Mouse (Mus musculus) kidney, postnatal 4 days (tissue): ENCODE measurements around the gene Rbm3.

Experiments
- DNase-seq, 2 experiments: peaks; one replicate each; pipeline ENCODE4 v3.0.0; 2021; ENCODE audit warnings: mixed read lengths in 2 of 2

The Rbm3 gene

DNA sequence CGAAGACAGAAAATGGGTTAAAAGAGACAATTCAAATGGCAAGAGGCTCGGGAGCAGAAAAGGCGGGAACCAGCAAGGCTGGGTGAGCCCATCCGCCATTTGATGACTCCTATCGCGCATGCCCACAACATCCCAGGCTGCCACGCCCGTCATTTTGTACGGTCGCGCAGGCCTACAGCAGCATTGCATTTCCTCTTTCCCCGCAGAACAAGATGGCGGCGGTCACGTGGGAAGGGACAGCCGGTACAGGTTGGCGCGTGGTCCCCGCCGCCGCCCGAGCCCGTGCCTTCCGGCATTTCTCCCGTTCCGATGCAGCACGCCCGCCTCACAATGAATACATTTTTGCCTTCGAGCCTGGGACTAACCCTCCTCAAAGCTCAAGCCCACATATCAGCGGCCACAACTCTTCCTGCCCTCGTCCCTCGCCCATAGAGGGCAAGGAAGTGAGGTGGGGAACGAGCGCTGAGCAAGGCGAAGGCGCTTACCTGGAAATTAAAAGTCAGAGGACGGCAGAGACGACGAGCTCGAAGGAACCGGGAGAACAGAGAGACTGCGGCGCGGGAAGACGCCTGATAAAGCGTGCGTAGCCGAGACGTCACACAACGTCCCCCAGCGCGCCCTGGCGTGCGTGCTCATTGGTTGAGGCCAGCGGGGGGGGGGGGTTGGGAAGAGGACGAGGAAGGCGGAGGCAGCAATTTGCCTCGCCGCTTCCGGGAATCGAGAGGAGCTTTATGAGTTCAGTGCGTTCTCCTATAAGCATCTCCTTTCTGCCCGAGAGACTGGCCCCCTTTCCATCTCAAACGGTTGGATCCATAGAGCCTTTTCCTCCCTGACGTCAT lies at the start of gene Rbm3:
Gene Rbm3, minus strand, starts transcription at position 728 of the 839 bp plus-strand sequence.
- peak; percentile 87 to 93 for DNase-seq

DNA sequence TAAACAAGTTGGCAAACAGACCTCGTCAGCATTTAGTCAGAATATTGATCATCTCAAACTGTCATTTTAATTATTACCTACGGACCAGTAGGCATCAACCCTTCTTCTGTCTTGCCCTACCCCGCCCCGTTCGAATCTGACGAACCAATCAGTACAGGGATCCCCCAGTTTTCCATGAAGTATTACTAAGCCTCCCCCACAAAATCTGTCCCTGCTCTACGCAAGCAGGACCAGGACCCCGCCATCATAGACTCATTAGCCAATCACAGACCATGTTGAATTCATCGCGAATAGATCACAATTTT lies 47.7 kb upstream of the Rbm3 start, which contains the start of gene Ebp:
Gene Ebp, minus strand, starts transcription at position 94 of the 305 bp plus-strand sequence.
- no peak for DNase-seq

DNA sequence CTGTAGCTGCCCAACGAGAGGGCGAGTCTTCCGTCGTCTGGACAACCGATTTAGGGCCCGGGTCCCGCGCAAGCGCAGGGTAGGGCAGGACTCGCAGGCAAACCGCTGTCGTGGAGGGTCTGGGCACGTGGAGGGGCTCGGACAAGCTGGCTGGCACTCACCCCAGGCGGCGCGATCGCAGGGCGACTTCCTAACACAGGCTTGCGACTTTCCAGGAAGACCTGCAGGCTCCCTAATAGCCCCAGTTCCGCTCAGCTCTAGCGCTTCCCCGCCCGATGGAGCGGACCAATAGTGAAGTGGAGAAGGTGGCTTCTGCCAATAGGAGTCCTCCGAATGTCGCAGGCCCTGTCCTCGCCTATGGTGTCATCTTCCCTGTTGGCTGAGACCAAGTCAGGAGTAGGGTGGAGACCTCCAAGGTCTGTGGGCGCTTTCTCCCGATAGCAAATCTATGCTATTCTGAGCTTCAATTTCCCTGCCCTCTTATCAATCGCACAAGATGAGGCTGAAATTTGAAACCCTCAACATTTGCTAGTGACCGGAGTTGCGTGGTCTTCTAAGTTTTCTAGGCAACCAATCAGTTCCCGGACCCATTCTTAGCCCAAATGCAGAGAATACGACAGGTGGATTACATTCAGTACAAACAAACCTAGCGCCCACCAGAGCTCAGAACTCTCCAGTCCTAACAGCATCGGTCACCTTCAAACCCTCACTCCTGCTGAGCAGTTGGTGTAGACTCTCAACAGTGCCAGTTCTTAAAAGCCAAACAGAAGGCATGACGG lies 47.1 kb upstream of the Rbm3 start:
- DNase-seq, result peak; percentile 77 to 86

DNA sequence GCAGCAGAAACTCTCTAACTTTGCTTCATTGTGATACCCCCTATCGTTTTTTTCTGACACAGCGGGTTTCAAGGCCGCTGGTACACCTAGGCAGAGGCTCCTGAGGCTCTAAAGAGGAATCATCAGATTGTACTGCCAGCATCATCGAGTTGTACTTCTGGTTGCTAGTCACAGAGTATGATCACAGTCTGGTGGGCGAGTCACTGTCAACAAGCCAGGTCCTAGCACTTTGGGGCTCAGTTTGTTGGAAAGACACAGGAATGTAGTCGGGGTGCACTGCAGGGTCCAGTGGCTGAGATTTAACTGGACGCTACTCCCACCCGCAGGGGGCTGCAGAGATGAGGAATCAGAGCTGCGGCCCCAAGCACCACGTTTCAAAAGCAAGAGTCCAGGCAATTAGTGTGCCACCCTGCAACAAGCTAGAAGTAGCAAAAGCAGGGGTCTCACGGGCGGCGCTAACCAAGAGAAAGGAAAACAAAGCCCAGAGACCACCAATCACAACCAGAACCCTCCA lies 46.5 kb upstream of the Rbm3 start:
- DNase-seq, result peak in 1 of 2 experiments; percentile 35

DNA sequence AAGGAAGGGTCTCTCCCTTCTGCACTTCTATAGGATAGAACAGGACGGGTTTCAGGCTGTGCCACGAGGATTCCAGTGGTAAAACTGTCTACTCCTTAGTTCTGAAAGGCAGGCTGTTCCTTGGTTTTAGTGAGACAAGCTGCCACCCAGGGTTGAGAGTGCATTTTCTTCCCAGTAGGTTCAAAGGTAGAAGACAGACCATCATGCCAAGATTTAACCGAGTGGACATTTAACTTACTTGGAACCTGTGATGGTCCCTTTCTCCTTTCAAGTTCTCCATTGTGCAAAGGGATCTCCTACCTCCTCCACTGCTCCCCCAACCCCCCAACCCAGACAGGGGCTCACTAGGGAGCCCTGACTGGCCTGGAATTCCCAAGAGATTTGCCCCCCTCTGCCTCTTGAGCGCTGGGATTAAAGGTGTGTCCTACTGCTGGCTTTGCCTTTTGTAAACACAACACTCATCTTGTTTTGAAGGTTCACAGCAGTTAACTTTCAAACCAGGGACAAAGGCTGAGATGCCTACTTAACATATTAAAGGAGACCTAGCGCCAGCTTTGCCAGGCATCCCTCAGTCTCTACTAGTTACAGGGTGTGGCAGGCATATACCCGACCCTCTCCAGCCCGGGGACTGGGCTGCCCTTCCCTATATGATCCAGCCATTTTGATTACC lies 37.3 kb upstream of the Rbm3 start:
- no peak for DNase-seq

DNA sequence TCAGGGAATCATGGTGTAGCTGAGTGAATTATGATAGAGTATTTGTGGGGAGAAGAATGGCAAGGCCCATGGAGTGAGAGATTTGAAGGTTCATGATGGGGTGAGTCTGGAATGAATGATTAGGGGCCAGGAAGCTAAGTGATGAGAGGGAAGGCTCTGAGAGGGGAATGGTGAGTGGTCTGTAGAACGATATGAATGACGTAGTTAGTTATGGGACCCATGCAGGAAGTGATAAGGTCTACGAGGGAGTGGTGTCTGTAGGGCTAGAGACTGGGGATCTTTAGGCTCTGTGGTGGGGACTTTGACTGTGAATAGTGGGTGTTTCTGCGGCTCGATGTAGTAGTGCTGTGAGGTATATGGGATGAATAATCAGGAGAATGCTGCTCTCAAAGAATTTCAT lies 34.0 kb upstream of the Rbm3 start:
- no peak for DNase-seq

DNA sequence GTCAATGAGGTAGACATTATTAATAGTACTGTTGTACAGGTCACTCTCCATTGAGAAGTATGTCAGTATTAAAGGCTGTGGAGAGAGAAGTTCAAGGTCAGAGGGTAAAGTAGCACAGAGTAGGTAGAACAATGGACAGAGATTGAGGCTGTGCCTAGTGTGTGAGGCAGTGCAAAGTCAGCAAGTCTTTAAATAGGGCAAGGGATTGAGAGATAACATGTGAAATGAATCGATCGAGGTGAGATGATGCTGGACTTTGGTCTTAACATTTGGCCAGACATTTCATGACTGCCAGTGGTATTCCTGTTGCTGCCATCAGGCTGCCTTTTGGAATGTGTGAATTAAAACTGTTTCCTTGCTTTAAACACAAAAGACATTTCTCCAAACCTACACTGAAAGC lies 33.2 kb upstream of the Rbm3 start:
- no peak for DNase-seq

DNA sequence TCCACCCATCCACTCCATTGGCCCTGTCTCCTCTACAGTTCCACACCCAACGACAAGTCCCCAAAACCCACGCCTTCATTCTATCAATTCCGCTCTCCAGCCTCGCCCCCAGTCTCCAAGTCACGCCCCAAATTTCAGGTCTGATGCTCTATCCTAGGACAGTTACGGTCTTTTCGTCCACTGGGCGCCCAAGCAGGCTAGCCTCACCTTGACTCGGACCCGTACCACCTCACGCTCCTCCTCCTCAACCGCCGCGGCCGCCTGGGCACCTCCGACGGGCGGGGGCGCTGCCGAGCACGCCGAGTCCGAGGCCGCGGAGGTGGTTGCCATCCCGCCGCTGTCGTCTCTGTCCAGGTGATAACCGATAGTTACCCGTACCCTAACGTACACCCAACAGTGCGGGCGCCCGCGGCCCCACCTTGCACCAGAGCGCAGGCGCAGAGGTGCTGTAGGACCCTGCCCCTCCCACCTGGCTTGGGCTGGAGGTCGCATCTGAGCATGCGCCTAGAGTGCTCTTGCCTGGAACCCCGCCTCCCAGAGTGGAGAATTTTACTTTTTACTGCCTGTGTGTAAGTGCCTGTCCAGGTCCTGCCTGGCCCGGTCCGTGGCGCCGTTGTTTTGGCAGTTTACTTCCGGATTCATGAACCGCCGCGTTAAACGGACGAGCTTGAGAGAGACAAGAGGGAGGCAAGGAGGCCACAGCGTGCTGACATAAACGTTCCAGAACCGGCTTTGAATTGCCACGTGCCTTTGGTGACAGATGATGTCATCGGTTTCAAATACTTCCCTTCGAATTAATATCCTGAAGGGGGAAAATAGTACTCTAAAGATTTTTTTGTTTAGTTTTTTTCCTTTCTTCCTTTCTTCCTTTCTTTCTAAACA lies 30.1 kb upstream of the Rbm3 start, which contains the start of gene Tbc1d25:
Gene Tbc1d25, minus strand, starts transcription at position 678 of the 882 bp plus-strand sequence.
- peak; percentile 85 to 92 for DNase-seq

DNA sequence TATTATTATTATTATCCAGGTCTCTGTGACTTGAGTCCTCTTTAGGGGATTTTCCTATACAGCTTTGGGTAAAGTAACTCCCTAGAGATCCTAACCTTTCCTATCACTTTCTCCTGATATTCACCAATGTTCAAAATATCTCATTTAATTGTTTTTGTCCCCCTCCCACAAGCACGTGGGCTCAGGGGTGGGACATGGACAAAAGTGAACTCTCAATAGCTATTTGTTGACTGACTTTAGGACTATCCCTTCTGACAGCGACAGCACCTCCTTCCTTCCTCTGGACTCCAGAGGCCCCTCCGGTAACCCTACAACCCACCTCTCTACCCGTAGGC lies 29.5 kb upstream of the Rbm3 start:
- DNase-seq, result no peak

DNA sequence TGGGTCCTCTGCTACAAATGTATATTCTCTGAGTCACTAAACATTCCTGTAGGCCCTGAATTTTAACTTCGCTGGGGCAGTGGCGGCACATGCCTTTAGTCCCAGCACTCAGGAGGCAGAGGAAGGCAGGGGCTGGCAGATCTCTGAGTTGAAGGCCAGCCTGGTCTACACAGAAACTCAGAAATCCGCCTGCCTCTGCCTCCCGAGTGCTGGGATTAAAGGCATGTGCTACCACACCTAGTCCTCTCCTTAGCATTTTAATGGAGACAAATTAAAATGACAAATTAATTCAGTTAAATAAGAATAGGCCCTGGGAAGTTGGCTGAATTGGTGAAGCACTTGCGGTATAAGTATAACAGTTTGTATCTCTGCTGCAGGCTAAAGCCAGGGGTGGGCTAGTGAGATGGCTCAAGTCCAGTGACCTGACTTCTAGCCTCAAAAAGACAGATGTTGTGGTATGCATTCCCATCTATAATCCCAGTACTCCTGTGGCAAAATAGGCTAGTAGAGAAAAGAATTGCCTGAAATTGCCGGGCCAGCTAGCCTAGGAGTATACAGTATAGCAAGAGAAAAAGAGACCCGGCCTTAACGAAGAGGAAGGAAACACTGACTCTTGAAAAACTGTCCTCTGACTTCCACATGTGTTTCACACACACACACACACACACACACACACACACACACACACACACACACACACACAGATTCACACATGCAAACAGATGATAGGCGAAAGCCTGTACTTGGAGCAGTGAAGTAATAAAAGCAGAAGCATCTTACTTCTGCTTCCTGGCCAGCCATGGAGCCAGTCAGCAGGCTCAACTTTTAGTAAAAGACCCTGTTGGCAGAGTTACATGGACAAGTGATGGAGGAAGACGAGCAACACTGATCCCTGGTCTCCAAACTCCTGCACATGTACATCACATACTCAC lies 22.3 kb upstream of the Rbm3 start:
- no peak for DNase-seq

DNA sequence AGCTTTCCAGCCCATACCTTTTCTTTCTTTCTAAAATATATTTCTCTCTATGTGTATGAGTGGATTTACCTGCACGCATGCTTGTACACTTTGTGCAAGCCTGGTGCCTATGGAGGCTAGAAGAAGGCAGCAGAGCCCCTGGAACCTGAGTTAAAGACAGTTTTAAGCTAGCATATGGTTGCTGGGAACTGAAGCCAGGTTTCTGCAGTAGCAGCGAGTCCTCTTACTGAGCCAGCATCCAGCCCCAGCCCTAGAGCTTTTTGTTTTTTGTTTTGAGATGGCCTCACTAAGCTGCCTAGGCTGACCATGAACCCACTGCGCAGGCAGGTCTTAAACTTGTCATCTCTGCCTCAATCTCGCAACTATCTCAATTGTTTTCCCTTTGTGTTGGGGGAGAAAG lies 18.8 kb upstream of the Rbm3 start:
- no peak for DNase-seq

DNA sequence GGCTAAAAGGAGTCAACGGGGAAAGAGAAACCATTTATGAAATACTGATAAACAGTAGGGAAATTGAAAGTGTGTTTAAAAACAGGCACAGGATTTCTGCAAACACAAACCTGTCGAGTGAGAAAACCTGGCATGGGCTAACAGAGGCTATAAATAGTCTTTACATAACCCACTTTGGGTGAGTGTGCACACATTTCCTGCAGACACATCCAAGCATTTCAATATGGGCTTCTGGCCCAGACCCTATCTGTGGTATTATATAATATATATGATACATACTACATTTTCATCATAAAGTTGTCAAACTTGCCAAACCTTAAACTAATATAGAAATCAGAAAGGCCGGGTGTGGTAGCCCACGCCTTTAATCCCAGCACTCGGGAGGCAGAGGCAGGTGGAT lies 17.4 kb upstream of the Rbm3 start:
- DNase-seq, result no peak

DNA sequence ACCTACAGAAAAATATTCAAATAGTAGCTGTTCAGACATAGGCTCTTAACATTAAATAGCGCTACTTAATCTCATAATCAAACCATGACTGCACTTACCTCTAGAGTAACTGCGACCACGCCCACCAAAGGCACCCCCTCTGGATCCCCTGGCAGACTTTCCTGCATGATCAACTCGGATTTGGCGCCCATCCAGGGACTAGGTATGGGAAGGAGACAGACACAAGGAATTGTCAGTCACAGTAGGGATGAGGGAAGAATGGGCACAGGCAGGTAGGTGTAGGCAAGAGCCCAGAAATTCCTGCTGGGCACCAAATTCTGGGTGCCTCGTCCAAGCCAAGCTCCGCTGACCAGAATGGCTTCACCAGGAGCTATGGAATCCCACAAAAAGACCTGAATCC lies 1.9 kb downstream of the Rbm3 start:
- DNase-seq, result peak; percentile 18 to 27

DNA sequence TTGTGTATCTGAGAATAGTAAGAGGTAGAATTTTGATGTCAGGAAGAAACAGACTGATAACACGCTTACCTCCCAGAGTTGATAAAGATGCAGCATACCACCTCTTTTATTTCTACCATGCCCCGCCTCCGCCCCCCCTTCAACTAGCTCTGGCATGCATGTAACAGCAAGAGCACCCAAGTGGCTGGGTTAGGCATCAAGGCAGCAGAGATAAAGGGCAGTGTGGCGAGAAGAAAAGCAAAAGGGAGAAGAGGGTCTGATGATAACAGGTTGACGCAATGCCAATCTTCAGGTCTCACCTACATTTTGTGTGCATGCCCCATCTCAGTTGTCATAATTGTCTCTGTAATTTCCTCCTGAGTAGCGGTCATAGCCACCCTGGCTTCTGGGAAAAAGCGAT lies 2.7 kb downstream of the Rbm3 start:
- DNase-seq, result no peak

DNA sequence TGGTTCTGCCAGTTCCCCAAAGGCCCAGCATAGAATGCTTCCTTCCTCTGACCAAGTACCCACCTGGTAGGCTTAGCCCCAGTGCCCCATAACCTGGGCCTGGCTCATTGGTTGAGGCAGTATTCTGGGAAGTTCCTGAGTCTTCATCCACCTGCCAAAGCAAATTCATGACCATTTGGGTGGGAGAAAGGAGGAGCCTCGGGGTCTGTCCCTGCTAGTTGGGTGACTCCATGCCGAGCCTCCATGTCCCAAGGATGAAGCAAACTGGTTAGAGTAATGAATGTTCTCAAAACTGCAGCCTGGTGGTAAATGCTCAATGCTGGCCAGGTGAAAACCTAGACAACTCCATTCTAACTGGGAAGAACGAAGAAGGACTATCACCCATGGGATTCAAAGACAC lies 4.6 kb downstream of the Rbm3 start:
- no peak for DNase-seq

DNA sequence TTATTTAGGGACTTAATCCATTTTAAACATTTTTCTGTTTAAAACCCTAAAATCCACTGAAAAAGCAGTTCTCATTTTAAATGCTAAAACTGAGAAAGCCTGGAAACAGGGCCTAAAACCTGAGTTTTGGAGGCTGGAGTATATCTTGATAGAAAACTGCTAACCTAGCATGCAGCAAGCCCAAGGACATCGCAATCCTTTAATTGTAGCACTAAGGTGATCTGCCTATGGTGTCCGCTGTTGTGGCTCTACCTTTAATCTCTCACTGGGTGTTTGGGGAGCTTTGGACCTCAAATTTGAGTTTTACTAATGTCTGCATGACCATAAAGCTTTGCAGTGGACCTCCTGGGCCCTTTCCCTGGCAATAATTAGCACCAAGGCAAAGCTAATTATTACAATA lies 5.2 kb downstream of the Rbm3 start:
- DNase-seq, result no peak

DNA sequence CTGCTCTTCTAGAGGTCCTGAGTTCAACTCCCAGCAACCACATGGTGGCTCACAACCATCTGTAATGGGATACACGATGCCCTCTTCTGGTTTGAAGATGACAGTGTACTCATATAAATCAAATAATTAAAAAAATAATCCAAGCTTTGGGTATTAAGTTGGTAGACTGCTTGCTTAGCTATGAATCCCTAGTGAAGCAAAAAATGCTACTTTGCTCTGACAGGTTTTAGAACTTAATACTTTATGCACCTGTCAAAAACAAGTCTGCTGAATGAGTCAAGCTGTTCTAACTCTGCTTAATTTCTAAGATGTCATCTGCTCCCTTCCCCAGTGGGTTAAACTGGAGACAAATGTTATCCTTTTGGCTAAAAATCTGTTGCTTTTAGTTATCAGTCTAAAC lies 6.2 kb downstream of the Rbm3 start:
- DNase-seq, result no peak

DNA sequence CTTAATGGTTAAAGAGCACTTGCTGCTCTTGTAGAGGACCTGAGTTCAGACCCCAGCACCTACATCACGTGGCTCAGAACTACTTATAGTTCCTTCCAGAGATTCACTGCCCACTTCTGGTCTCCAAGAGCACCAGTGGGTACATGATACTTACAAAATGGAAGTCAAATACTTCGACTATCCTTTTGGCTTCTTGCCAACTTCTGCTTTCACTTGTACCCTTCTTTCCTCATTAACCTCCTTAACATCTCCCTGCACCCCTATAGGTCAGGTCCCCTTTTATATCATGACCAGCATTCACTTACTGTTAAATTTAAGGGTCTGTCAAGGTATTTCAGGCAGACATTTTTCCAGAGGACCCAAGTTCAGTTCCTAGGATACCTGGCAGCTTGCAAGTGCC lies 9.8 kb downstream of the Rbm3 start:
- no peak for DNase-seq

DNA sequence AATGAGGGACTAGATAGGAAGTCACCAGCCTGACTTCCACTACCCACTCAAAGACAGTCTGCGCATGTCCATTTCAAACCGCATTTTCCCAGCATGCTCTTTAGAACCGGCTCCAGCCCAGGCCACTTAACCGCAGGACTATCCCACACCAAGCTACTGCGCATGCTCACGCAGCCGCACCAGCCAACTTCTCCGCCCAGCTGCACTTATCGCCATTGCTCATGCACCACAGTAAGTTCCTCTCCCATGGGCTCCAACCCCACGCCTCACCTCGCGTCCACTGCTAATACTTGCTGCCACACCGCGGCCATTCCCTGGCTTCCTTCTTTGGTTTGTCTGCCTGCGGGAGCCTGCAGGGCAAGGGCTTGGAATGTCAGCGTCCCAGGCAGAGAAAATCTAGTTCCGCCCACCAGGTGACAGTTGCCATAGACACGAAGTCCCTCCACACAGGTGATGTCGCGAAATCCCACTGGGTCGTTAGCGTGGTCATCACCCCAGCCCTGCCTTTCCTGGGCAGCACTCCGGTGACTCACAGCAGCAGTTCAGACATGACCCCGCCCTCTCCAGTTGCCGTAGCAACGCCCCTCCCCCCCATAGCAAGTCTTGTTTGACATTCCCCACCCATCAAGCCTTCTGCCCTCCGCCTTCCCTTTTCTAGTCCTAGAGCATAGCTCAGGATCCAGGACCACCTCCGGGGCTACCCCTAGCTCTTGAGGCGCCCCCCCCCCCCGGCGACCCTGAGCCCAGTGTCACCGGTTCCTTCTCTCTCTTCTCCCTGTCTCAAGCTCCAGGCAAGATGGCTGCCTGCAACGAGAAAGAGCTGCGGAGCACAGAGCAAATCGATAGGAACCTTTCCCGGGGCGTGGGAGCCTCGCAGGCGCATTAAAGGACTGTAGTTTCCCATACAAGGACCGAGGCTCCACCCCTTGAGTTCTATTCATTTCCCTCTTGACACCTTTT lies 13.4 kb downstream of the Rbm3 start, which contains the start of gene Wdr13:
Gene Wdr13, minus strand, starts transcription at position 876 of the 960 bp plus-strand sequence.
- DNase-seq, result peak; percentile 89 to 94

DNA sequence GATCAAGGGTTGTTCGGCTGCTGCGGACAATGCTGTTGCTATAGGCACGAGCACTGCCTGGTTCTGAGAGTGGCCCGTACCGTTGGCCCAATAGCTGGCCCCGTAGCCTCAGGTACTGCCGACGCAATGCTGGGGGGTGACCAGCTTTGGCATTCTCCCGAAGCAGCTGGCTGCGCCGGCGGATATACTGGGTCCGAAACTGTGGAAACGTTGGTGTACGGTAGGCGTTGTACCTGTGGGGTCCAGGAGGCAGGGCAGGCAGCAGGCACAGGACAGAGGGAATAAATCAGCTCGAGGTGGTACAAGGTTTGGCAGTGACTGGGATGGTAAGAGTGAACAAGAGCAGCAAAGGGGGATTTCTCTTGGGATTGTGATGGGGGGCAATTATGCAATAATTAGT lies 14.3 kb downstream of the Rbm3 start:
- no peak for DNase-seq
